Mouse (Mus musculus) hindbrain, embryonic 13.5 days (tissue): ENCODE data around the gene Plcg2. TPM values are rescaled to one million over a fixed set of nuclear protein-coding genes. Genes with fewer than 3 reads are reported as not detected.

ENCODE experiments used
- ATAC-seq: fragments of 200-750 bp; cut with Nextera tagmentation; 2 replicates; pipeline ENCODE4 v1.8.0; 2017; ENCODE audit warnings: moderate TSS enrichment; ENCODE audit not compliant: low FRiP score
- H3K27ac ChIP-seq: fragments of 300-500 bp; sonication (generic); 2 replicates; pipeline ENCODE4 v1.5.1; 2015; ENCODE audit warnings: inconsistent platforms, mild to moderate bottlenecking, moderate library complexity
- H3K27me3 ChIP-seq: fragments of 300-500 bp; sonication (generic); 2 replicates; pipeline ENCODE4 v1.6.1; 2015; ENCODE audit warnings: mild to moderate bottlenecking, inconsistent platforms
- H3K36me3 ChIP-seq: fragments of 300-500 bp; sonication (generic); 2 replicates; pipeline ENCODE4 v1.6.1; 2015; ENCODE audit warnings: mild to moderate bottlenecking, inconsistent platforms
- H3K4me1 ChIP-seq: fragments of 300-500 bp; sonication (generic); replicated peaks from 2 replicates; pipeline ENCODE4 v1.6.1; 2015; ENCODE audit warnings: inconsistent platforms
- H3K4me2 ChIP-seq: fragments of 300-500 bp; sonication (generic); 2 replicates; pipeline ENCODE4 v1.6.1; 2015; ENCODE audit warnings: inconsistent platforms, mild to moderate bottlenecking, moderate library complexity
- H3K4me3 ChIP-seq: fragments of 300-500 bp; sonication (generic); 2 replicates; pipeline ENCODE4 v1.5.1; 2015; ENCODE audit warnings: mild to moderate bottlenecking, inconsistent platforms
- H3K9ac ChIP-seq: fragments of 300-500 bp; sonication (generic); 2 replicates; pipeline ENCODE4 v1.6.1; 2015; ENCODE audit warnings: mild to moderate bottlenecking, inconsistent platforms
- H3K9me3 ChIP-seq: fragments of 300-500 bp; sonication (generic); 2 replicates; pipeline ENCODE4 v1.6.1; 2016; ENCODE audit warnings: inconsistent platforms
- WGBS: fragments of 180-500 bp; shearing (Covaris S2); methylation state at CpG from one replicate; pipeline ENCODE4 v1.1.7; 2015; 5-methylcytosine and 5-hydroxymethylcytosine counted together
- polyA plus RNA-seq: library from polyadenylated mRNA; unstranded; fragments of >200 nt; fragmentation: Nextera tagmentation; extraction: Ambion mirVana; gene quantifications from 2 replicates; pipeline ENCODE4 v1.2.1, GENCODE M21; 2015

The Plcg2 gene
- polyA plus RNA-seq, 1 experiment from 2014 or later = 1.3 TPM

- peak overlapping the region; percentile 55 for H3K4me2 ChIP-seq
- H3K9ac ChIP-seq = peak overlapping the region; percentile 68
- peak overlapping the region; percentile 25 for H3K4me3 ChIP-seq
- H3K4me1 ChIP-seq = peaks cover 18% of the 10 kb centered on the region
- 0% methylated on average over 8 of the region's 14 CpGs for WGBS
- H3K27me3 ChIP-seq = no peaks in the 10 kb centered on the region
- peak; percentile 90 for ATAC-seq
- H3K27ac ChIP-seq = peak overlapping the region; percentile 96
- H3K36me3 ChIP-seq = no peaks in the 10 kb centered on the region
- no peaks in the 10 kb centered on the region for H3K9me3 ChIP-seq
Observed at GRCm38 (mm10) chr8:117470342-117470781, 27.7 kb upstream of the Plcg2 start.

DNA sequence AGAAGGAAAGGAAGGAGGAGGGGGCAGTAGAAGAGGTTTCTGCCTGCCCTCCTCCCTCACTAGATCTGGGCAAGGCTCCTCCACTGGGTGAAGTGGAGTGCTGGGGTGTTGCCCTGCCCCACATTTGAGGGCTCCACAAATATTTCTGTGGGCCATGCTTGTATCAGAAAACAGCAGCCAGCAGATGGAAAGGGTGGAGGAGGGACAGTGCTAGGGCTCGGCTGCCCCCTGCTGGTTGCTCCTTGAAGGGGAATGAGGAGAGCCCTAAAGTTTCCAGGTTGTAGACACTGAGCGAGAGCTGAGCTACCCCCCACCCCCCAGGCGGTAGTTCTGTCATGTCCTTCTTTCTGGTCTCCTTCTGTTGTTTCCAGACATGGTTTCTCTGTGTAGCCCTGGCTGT, 26.9 kb upstream of the Plcg2 start:
- H3K4me1 ChIP-seq = peaks cover 18% of the 10 kb centered on the region
- no peak overlapping the region for H3K4me3 ChIP-seq
- ATAC-seq = no peak

GRCm38 (mm10) chr8:117471655-117472054, 26.4 kb upstream of the Plcg2 start:
- no peaks in the 10 kb centered on the region for H3K36me3 ChIP-seq
- no peak for ATAC-seq
- H3K4me3 ChIP-seq = no peak overlapping the region
- H3K27me3 ChIP-seq = no peaks in the 10 kb centered on the region
- H3K27ac ChIP-seq = no peak overlapping the region
- H3K9ac ChIP-seq = no peak overlapping the region
- 85% methylated on average over 9 of the region's 9 CpGs for WGBS
- H3K4me2 ChIP-seq = no peak overlapping the region
- peaks cover 18% of the 10 kb centered on the region for H3K4me1 ChIP-seq
- no peaks in the 10 kb centered on the region for H3K9me3 ChIP-seq

More for the DNA sequence above, 26.9 kb upstream of the Plcg2 start:
- H3K9ac ChIP-seq = no peak overlapping the region; the same call in 1 of the 2 replicates
- no peaks in the 10 kb centered on the region for H3K27me3 ChIP-seq
- peak overlapping the region; percentile 96 for H3K27ac ChIP-seq
- WGBS = 36% methylated on average over 3 of the region's 3 CpGs
- no peak overlapping the region for H3K4me2 ChIP-seq
- no peaks in the 10 kb centered on the region for H3K9me3 ChIP-seq
- no peaks in the 10 kb centered on the region for H3K36me3 ChIP-seq

DNA sequence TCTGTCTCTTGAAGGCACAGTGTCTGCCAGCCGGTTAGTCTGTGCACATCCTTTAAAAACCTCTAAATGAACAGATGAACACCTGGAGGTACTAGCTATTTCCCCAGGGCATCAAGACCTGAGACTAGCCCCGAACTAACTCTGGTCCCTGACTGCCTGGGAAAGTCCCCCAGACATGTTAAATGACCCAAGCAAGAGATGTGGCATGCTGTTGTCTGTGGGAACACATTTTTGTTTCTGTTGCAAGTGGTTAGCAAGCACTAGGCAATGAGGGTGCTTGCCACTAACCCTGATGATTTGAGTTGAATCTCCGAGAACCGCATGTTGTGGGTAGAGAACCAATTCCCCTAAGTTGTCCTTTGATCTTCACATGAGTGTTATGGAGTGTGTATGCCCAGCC, 25.8 kb upstream of the Plcg2 start:
- no peak for ATAC-seq
- Histone ChIP-seq H3K9ac (no peak overlapping the region), H3K36me3 (no peaks in the 10 kb centered on the region), H3K27ac (no peak overlapping the region), H3K4me3 (no peak overlapping the region), H3K9me3 (no peaks in the 10 kb centered on the region), H3K27me3 (no peaks in the 10 kb centered on the region), H3K4me2 (no peak overlapping the region), H3K4me1 (peaks cover 18% of the 10 kb centered on the region)
- WGBS = 87% methylated on average over 4 of the region's 4 CpGs

DNA sequence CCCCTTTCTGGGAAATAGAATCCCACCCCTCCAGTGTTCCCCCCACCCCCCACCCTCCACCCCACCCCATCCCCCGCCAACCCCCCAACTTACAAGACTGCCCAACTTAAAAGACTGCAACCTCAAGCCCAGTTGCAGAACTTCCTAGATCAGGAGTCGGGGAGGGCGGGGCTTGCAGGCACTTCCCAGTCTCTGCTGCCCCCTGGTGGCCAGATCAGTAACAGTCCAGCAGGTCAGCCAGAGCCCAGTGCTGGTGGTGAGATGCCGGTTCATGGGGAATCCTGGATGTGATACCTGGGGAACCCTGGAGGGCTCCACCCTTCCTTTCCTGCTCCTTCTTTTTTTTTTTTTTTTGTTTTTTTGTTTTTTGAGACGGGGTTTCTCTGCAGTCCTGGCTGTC, 23.1 kb upstream of the Plcg2 start:
- H3K36me3 ChIP-seq = no peaks in the 10 kb centered on the region
- no peaks in the 10 kb centered on the region for H3K27me3 ChIP-seq
- no peak overlapping the region for H3K4me3 ChIP-seq
- peaks cover 12% of the 10 kb centered on the region for H3K4me1 ChIP-seq
- H3K4me2 ChIP-seq = no peak overlapping the region
- no peak for ATAC-seq
- WGBS = 2% methylated on average over 5 of the region's 5 CpGs
- H3K9me3 ChIP-seq = 0 out of 2 replicates have a peak, but pooled peaks cover 3% of the 10 kb centered on the region
- H3K27ac ChIP-seq = no peak overlapping the region
- H3K9ac ChIP-seq = no peak overlapping the region

- Histone ChIP-seq H3K36me3 (no peaks in the 10 kb centered on the region), H3K4me2 (no peak overlapping the region), H3K27ac (no peak overlapping the region), H3K4me3 (no peak overlapping the region), H3K9ac (no peak overlapping the region), H3K4me1 (peaks cover 4% of the 10 kb centered on the region), H3K9me3 (0 out of 2 replicates have a peak, but pooled peaks cover 6% of the 10 kb centered on the region), H3K27me3 (no peaks in the 10 kb centered on the region)
- no peak for ATAC-seq
- WGBS = 87% methylated on average over 7 of the region's 7 CpGs
Observed at GRCm38 (mm10) chr8:117475819-117476218, 22.3 kb upstream of the Plcg2 start.

GRCm38 (mm10) chr8:117478082-117478481, 20.0 kb upstream of the Plcg2 start:
- Histone ChIP-seq H3K9ac (no peak overlapping the region), H3K9me3 (0 out of 2 replicates have a peak, but pooled peaks cover 6% of the 10 kb centered on the region), H3K4me3 (no peak overlapping the region), H3K36me3 (no peaks in the 10 kb centered on the region), H3K27me3 (no peaks in the 10 kb centered on the region), H3K4me2 (no peak overlapping the region), H3K4me1 (no peaks in the 10 kb centered on the region), H3K27ac (no peak overlapping the region)
- no peak for ATAC-seq

- Histone ChIP-seq H3K27me3 (no peaks in the 10 kb centered on the region), H3K27ac (no peak overlapping the region), H3K9ac (no peak overlapping the region), H3K4me3 (no peak overlapping the region), H3K9me3 (0 out of 2 replicates have a peak, but pooled peaks cover 6% of the 10 kb centered on the region), H3K4me1 (no peaks in the 10 kb centered on the region), H3K4me2 (no peak overlapping the region), H3K36me3 (no peaks in the 10 kb centered on the region)
- no peak for ATAC-seq
- 95% methylated on average over 9 of the region's 9 CpGs for WGBS
Observed at GRCm38 (mm10) chr8:117479996-117480395, 18.1 kb upstream of the Plcg2 start.

GRCm38 (mm10) chr8:117480516-117480915, 17.6 kb upstream of the Plcg2 start:
- Histone ChIP-seq H3K9me3 (0 out of 2 replicates have a peak, but pooled peaks cover 6% of the 10 kb centered on the region), H3K27ac (no peak overlapping the region), H3K9ac (no peak overlapping the region), H3K27me3 (no peaks in the 10 kb centered on the region), H3K4me2 (no peak overlapping the region), H3K4me1 (no peaks in the 10 kb centered on the region), H3K36me3 (no peaks in the 10 kb centered on the region), H3K4me3 (no peak overlapping the region)
- 76% methylated on average over 5 of the region's 5 CpGs for WGBS
- no peak for ATAC-seq

- Histone ChIP-seq H3K27me3 (no peaks in the 10 kb centered on the region), H3K9me3 (0 out of 2 replicates have a peak, but pooled peaks cover 6% of the 10 kb centered on the region), H3K36me3 (no peaks in the 10 kb centered on the region), H3K4me3 (no peak overlapping the region), H3K4me2 (no peak overlapping the region), H3K4me1 (no peaks in the 10 kb centered on the region), H3K27ac (no peak overlapping the region), H3K9ac (no peak overlapping the region)
- 83% methylated on average over 5 of the region's 5 CpGs for WGBS
- no peak for ATAC-seq
Observed at GRCm38 (mm10) chr8:117481830-117482229, 16.3 kb upstream of the Plcg2 start.

- H3K36me3 ChIP-seq = no peaks in the 10 kb centered on the region
- no peaks in the 10 kb centered on the region for H3K4me1 ChIP-seq
- no peaks in the 10 kb centered on the region for H3K27me3 ChIP-seq
- no peak overlapping the region for H3K4me3 ChIP-seq
- H3K4me2 ChIP-seq = no peak overlapping the region
- H3K27ac ChIP-seq = no peak overlapping the region
- ATAC-seq = no peak
- H3K9ac ChIP-seq = no peak overlapping the region
- H3K9me3 ChIP-seq = 0 out of 2 replicates have a peak, but pooled peaks cover 4% of the 10 kb centered on the region
- WGBS = 92% methylated on average over 8 of the region's 8 CpGs
Observed at GRCm38 (mm10) chr8:117484731-117485130, 13.4 kb upstream of the Plcg2 start.

DNA sequence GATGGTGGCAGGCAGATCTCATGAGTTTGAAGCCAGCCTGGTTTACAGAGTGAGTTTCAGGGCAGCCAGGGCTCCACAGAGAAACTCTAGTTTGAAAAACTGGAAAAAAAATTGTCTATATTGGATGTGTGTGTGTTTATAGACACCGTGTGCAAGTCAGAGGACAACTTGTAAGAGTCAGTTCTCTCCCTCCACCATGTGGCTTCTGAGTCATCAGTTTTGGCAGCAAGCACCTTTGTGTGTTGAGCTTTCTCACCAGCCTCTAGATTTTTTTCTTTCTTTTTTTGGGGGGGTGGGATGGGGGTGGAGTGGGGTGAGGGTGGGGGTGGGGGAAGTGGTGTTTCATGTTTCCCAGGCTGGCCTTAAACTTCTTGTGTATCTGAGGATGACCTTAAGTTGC, 12.8 kb upstream of the Plcg2 start:
- H3K9ac ChIP-seq = no peak overlapping the region
- no peak overlapping the region for H3K27ac ChIP-seq
- no peaks in the 10 kb centered on the region for H3K27me3 ChIP-seq
- no peaks in the 10 kb centered on the region for H3K36me3 ChIP-seq
- H3K4me2 ChIP-seq = no peak overlapping the region
- no peaks in the 10 kb centered on the region for H3K4me1 ChIP-seq
- ATAC-seq = no peak
- 76% methylated on average over 1 of the region's 1 CpGs for WGBS
- no peak overlapping the region for H3K4me3 ChIP-seq
- no peaks in the 10 kb centered on the region for H3K9me3 ChIP-seq

GRCm38 (mm10) chr8:117488246-117489005, 9.7 kb upstream of the Plcg2 start:
- Histone ChIP-seq H3K36me3 (no peaks in the 10 kb centered on the region), H3K27ac (no peak overlapping the region), H3K27me3 (no peaks in the 10 kb centered on the region), H3K9me3 (no peaks in the 10 kb centered on the region), H3K9ac (no peak overlapping the region), H3K4me3 (no peak overlapping the region), H3K4me1 (no peaks in the 10 kb centered on the region), H3K4me2 (no peak overlapping the region)
- WGBS = 88% methylated on average over 10 of the region's 10 CpGs
- ATAC-seq = no peak
